Mouse (Mus musculus): ENCODE measurements around the gene Spi1.

The Spi1 gene

GRCm38 (mm10) chr2:91123521-91123920 is 41.3 kb downstream of the Spi1 start:
- no peak for DNase-seq (ENCODE audit: low spot score in 2 of 2)

GRCm38 (mm10) chr2:91125101-91125500 is 42.9 kb downstream of the Spi1 start:
- no peak for DNase-seq (ENCODE audit: low spot score in 2 of 2)

- no peak for DNase-seq (ENCODE audit: low spot score in 2 of 2)
These were observed 46.6 kb downstream of the Spi1 start for GRCm38 (mm10) chr2:91128761-91129160.

- no peak for DNase-seq (ENCODE audit: low spot score in 2 of 2)
These were observed 47.9 kb downstream of the Spi1 start for GRCm38 (mm10) chr2:91130126-91130525.

GRCm38 (mm10) chr2:91131251-91131650 is 49.1 kb downstream of the Spi1 start:
- no peak for DNase-seq (ENCODE audit: low spot score in 2 of 2)

- DNase-seq (ENCODE audit: low spot score in 2 of 2): no peak
These were observed 49.8 kb downstream of the Spi1 start for GRCm38 (mm10) chr2:91132035-91132434.

GRCm38 (mm10) chr2:91136513-91137412 is 54.6 kb downstream of the Spi1 start:
- no peak for DNase-seq (ENCODE audit: low spot score in 2 of 2)

GRCm38 (mm10) chr2:91137481-91137880 is 55.3 kb downstream of the Spi1 start:
- DNase-seq (ENCODE audit: low spot score in 2 of 2): no peak

- DNase-seq (ENCODE audit: low spot score in 2 of 2): no peak
These were observed 57.1 kb downstream of the Spi1 start for GRCm38 (mm10) chr2:91139311-91139710.

- no peak for DNase-seq (ENCODE audit: low spot score in 2 of 2)
These were observed 57.6 kb downstream of the Spi1 start for GRCm38 (mm10) chr2:91139764-91140163.

- DNase-seq (ENCODE audit: low spot score in 2 of 2): no peak
These were observed 60.7 kb downstream of the Spi1 start for GRCm38 (mm10) chr2:91142920-91143319.

- no peak for DNase-seq (ENCODE audit: low spot score in 2 of 2)
These were observed 61.2 kb downstream of the Spi1 start for GRCm38 (mm10) chr2:91143401-91143800.

GRCm38 (mm10) chr2:91148101-91148500 is 65.9 kb downstream of the Spi1 start:
- DNase-seq (ENCODE audit: low spot score in 2 of 2): no peak

- no peak for DNase-seq (ENCODE audit: low spot score in 2 of 2)
These were observed 69.1 kb downstream of the Spi1 start for GRCm38 (mm10) chr2:91151331-91151730.

- DNase-seq (ENCODE audit: low spot score in 2 of 2): no peak
These were observed 70.7 kb downstream of the Spi1 start for GRCm38 (mm10) chr2:91152885-91153377.

- no peak for DNase-seq (ENCODE audit: low spot score in 2 of 2)
These were observed 71.9 kb downstream of the Spi1 start for GRCm38 (mm10) chr2:91154091-91154490.

- DNase-seq (ENCODE audit: low spot score in 2 of 2): no peak
These were observed 75.0 kb downstream of the Spi1 start for GRCm38 (mm10) chr2:91157002-91157752.

GRCm38 (mm10) chr2:91160591-91160990 is 78.4 kb downstream of the Spi1 start:
- no peak for DNase-seq (ENCODE audit: low spot score in 2 of 2)

- DNase-seq (ENCODE audit: low spot score in 2 of 2): no peak
These were observed 80.8 kb downstream of the Spi1 start for GRCm38 (mm10) chr2:91162952-91163351.

- DNase-seq (ENCODE audit: low spot score in 2 of 2): no peak
These were observed 81.3 kb downstream of the Spi1 start for GRCm38 (mm10) chr2:91163532-91163931.

- DNase-seq (ENCODE audit: low spot score in 2 of 2): no peak
These were observed 82.8 kb downstream of the Spi1 start for GRCm38 (mm10) chr2:91164991-91165390.
